Mouse (Mus musculus) liver, adult 2 months (tissue): ENCODE data around the gene Pik3r2.

Experiments
- CTCF ChIP-seq: fragments of 200-500 bp; IDR thresholded peaks from 2 replicates; pipeline ENCODE4 v1.5.1; 2011; ENCODE audit warnings: low read depth, low read length, control low read depth
- POLR2A ChIP-seq: fragments of 200-500 bp; IDR thresholded peaks from 2 replicates; pipeline ENCODE4 v1.6.1; 2011; ENCODE audit warnings: low read length, control low read depth; ENCODE audit not compliant: insufficient read depth; ENCODE audit errors: extremely low read depth

DNA sequence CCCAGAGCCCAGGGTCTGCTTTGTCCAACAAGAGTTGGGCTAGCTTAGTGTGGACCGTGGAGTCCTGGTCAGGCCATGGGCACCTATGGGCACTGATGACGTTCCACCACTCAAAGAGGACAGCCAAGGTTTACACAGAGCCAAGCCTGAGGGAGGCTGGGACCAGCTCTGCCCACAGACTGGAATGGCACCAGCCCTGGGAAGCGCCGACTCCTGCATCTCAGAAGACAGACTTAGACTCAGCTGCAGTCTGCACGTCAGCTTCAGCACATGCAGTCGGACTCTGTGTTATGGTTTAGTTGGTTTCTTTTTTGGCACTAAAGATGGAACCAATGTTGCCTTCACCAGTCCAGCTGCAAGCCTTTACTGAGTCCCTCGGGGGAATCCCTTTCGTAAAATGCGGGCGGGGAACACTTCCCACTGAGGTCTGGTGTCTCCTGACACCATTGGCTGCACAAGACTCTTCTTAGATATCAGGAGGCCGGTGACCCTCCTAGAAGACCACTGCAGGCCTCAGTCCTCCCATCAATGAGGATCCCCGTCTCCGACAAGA is 26.3 kb downstream of the Pik3r2 start:
- TF ChIP-seq CTCF, result no peak
- no peak for TF ChIP-seq POLR2A
